Comparison of ENCODE assay signal across 11 mouse cellular contexts in the genomic region with DNA sequence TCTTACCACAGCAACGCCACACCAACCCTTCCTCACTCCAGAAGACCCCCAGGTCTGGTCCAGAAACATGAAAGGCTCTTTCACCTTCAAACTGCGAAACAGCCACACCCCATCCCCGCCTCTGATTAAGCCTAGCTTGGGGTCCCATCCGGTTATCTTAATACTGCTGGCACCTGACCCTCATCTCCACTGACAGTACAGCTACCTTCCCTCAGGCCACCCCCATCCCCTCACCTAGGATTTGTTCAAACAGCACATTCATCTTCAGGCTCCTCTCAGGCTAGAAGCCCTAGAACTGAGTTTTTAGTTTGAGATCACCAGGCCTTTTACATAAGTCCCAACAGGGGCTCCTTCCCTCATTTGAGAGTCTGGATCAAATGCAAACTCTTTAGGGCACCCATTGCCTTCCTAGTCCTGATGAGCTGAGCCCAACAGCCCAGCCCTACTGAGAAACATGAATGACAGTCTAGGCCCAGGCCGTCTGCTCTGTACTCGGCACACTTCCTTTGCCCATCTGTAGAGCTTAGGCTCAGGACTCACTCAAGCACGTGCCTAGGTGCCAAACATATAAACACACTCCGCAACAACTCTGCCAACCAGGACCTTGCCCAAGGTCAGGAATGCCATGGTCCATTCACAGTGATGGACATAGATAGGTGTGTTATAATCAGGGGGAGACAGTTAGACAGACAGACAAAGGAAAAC. TPM values are rescaled to one million over a fixed set of nuclear protein-coding genes. Genes with fewer than 3 reads are reported as not detected.
DNase-seq lines count a peak whose midpoint lies in the region; ATAC-seq and TF ChIP-seq lines count a peak whose summit lies in the region.
"Had no signal": no experiment of that assay in that cellular context is flagged by ENCODE, and none has a peak within 500 bp of the region (broad histone marks: within the 10 kb centered on the region; RNA-seq: fewer than 3 reads in every experiment).

No protein-coding gene starts in this region.

- peaks cover 25% of the 10 kb centered on the region for H3K27me3 ChIP-seq in limb, embryonic 13.5 days
- H3K27me3 ChIP-seq in midbrain, embryonic 15.5 days (replicated peaks): no peaks in the 10 kb centered on the region; the same call in 1 of the 2 replicates

- TF ChIP-seq CTCF in gastrocnemius, adult 2 months (IDR thresholded peaks at IDR 0.05): no peak
- TF ChIP-seq CTCF in cortical plate, adult 2 months (IDR thresholded peaks at IDR 0.05; ENCODE audit: extremely low read depth, insufficient read depth, low read length): no peak

- 0 out of 2 replicates have a peak overlapping the region, but pooled peaks have one; percentile 3 for H3K4me2 ChIP-seq in limb, embryonic 13.5 days (replicated peaks)
- H3K4me2 ChIP-seq in midbrain, embryonic 15.5 days: peak overlapping the region; percentile 93

- H3K9me3 ChIP-seq in limb, embryonic 13.5 days: no peaks in the 10 kb centered on the region
- no peaks in the 10 kb centered on the region for H3K9me3 ChIP-seq in midbrain, embryonic 15.5 days

- H3K4me3 ChIP-seq in gastrocnemius, adult 2 months: peak overlapping the region; percentile 96
- peak overlapping the region; percentile 77 for H3K4me3 ChIP-seq in cortical plate, adult 2 months (ENCODE audit: insufficient read depth, low read length)
- no peak overlapping the region for H3K4me3 ChIP-seq in limb, embryonic 13.5 days
- peak overlapping the region; percentile 20 for H3K4me3 ChIP-seq in midbrain, embryonic 15.5 days
- H3K4me3 ChIP-seq: heart, adult 2 months had no signal

- DNase-seq in gastrocnemius, adult 2 months: no peak
- DNase-seq in gastrocnemius, adult 18-20 months (ENCODE audit: low spot score): no peak
- DNase-seq in heart, postnatal 36 days: no peak
- no peak for DNase-seq in testis, postnatal 14 days (ENCODE audit: low spot score)
- DNase-seq: kidney, postnatal 4 days had no signal

- no peak for ATAC-seq in limb, embryonic 13.5 days (ENCODE audit: low FRiP score, low read depth)
- no peak for ATAC-seq in midbrain, embryonic 15.5 days (replicated peaks)
- ATAC-seq: CD4-positive, CD25-positive, alpha-beta regulatory T cell, adult 4 months; inflammation-experienced regulatory T-cells, adult 6 months had no signal

- intact Hi-C loops in gastrocnemius, adult 2 months (cut with DNase I): no loop called here
- intact Hi-C loops in heart, postnatal 36 days (cut with DNase I): loop anchor here (5.0 to 10.0 kb wide), 2 partner anchors 50 to 127 kb away; a partner anchor contains a TSS

- no peak overlapping the region for H3K9ac ChIP-seq in limb, embryonic 13.5 days
- H3K9ac ChIP-seq in midbrain, embryonic 15.5 days: 0 out of 2 replicates have a peak overlapping the region, but pooled peaks have one; percentile 17

- 75% methylated on average over 8 of the region's 8 CpGs for WGBS in limb, embryonic 13.5 days
- WGBS in midbrain, embryonic 15.5 days: 78% methylated on average over 8 of the region's 8 CpGs

- no peak for TF ChIP-seq POLR2A in cortical plate, adult 2 months (IDR thresholded peaks at IDR 0.05; ENCODE audit: extremely low read depth, insufficient read depth, low read length)

- no peaks in the 10 kb centered on the region for H3K36me3 ChIP-seq in limb, embryonic 13.5 days
- H3K36me3 ChIP-seq in midbrain, embryonic 15.5 days (replicated peaks): no peaks in the 10 kb centered on the region

- H3K27ac ChIP-seq in gastrocnemius, adult 2 months: peak overlapping the region; percentile 76; the same call in 1 of the 2 replicates
- no peak overlapping the region for H3K27ac ChIP-seq in cortical plate, adult 2 months (ENCODE audit: insufficient read depth, low read length)
- no peak overlapping the region for H3K27ac ChIP-seq in limb, embryonic 13.5 days
- H3K27ac ChIP-seq in midbrain, embryonic 15.5 days: no peak overlapping the region
- H3K27ac ChIP-seq: heart, adult 2 months had no signal

- peaks cover 14% of the 10 kb centered on the region for H3K4me1 ChIP-seq in cortical plate, adult 2 months (ENCODE audit: control insufficient read depth, insufficient read depth, low read length)
- peaks cover 56% of the 10 kb centered on the region for H3K4me1 ChIP-seq in limb, embryonic 13.5 days
- H3K4me1 ChIP-seq in midbrain, embryonic 15.5 days: peaks cover 61% of the 10 kb centered on the region

RNA-seq across cellular contexts. Expression of a gene that starts 5.3 kb away (rescaled TPM):
- total RNA-seq in gastrocnemius, adult 2 months (2021): 10 to 100 TPM; 33.2 to 52.2 TPM
- total RNA-seq in gastrocnemius, adult 18-20 months (2021): 10 to 100 TPM; 33.7 to 36.2 TPM
- 29.7 and 33.1 TPM in 2 replicates for polyA plus RNA-seq in cortical plate, adult 2 months (2012; rRNA removed)
- 1.3 and 1.5 TPM in 2 replicates for polyA plus RNA-seq in limb, embryonic 13.5 days (2015; fragmentation: Nextera tagmentation; extraction: Ambion mirVana)
- polyA plus RNA-seq in midbrain, embryonic 15.5 days (2015; fragmentation: Nextera tagmentation; extraction: Ambion mirVana): 4.2 and 4.6 TPM in 2 replicates
- 10 to 100 TPM; 25.5 to 25.7 TPM for total RNA-seq in heart, postnatal 36 days (2021)
